Mouse (Mus musculus): ENCODE results near the gene Rrbp1.

The Rrbp1 gene

DNA sequence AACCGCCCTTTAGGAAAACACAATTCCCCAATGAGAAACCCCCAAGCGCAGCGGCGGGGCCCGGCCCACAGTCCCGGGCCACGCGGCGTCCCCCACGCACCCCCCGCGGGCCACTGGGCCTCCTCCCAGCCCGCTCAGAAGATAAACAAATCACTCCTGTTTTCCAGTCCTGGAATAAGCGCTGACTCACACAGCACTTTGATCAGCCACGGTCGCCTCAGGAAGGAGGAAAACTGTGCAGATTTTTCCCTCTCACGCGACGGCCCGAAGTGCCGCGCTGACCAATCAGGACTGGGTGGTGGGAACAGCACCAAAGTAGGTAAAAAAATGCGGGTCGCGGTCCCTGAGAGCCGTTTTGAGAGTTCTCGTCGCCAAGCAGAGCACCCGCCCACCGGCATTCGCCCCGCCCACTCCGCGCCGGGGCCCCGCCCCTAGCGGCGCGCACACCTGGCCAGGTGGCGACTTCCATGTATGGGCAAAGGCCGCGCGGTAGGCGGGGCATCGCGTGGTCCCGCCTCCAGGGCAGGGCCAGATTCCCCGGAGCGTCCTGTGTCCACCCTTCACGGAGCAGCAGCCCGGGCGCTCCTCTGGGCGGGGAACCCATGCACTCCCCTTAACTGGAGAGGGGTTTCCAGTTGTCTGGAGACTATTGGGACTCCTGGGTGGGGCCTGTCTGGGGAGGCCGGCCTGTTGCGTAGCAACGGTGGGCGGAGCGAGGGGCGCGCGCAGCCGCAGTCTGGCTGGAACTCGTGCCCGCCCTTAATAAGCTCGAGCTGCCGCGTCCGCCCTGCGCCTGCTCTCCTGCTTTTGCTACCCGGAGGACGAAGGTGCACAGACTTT lies 96.1 kb downstream of the Rrbp1 start, which contains the start of gene Dstn:
Gene Dstn (plus strand): TSS at position 561 of the 840 bp plus-strand sequence.
- peak; percentile 95 for DNase-seq

DNA sequence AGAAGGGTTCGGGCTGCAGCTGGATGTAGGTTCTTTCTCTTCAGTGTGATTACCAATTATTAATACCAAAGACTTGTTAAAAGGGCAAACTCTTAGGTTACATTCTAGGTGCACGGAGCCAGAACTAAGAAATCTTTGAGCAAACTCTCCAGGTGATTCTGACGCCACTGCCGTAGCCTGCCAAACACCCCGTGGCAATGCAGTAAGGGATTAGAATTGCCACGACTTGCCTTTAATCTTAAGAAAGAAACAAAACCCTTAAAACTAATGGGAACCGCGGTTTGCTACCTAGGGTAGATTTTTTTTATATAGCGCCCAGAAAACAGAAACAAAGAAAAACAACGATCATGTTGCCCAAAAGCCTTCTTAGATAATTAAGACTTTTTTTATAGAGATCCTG lies 96.8 kb downstream of the Rrbp1 start:
- no peak for DNase-seq

DNA sequence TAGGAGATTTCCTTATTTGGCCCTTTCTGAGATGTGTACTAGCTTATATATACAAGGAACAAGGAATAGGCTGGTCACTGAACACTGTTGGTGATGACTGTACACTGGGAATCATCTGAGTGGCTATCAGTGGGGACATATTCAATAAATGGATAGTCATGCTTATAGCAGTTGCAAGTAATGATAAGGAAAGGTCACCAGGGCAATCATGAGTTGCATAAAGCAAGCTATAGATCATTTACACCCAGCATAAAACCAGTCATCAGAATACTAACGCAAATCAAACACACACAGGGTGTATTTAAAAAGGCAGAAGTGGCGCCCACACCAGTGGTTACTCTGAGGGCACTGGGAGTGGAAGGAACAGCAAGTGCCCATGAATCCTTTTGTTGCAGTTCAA lies 98.9 kb downstream of the Rrbp1 start:
- no peak for DNase-seq

DNA sequence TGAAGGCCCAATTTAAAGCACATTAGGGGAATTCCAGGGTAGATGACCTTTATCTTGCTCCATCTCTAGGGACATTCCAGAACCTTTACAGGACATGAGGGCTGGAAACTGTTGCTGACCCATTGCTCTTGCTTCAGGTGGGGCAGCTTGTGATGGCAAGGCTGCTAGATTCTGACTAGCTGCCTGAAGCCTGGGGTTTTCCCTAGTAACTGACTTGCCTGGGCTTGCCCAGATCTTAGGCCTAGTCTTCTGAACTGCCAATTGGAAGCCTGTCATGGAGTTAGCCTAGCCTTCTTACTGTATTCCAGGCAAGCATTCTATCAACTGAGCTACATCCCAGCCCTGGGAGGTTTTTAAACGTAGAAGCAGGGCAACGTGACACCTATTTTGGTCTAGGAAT lies 101.8 kb downstream of the Rrbp1 start:
- DNase-seq, result no peak

DNA sequence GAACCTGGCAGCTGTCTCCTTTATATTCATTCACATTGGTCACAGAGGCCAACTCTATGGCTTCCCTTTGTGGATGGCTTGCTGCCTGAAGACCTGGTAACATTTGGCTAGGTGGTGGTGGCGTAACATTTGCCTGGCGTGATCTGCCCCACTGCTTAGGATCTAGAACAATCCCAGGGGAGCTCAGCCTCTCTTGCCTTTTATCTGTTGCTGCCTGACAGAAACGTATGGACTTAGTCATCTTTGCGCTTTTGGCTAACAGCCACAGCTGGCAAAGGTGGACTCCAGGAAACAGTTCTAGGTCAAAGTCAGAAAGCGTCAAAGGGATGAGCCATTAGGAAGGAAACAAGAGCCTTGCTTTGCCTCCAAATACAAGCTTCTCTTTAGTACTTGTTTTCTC lies 106.2 kb downstream of the Rrbp1 start:
- no peak for DNase-seq

DNA sequence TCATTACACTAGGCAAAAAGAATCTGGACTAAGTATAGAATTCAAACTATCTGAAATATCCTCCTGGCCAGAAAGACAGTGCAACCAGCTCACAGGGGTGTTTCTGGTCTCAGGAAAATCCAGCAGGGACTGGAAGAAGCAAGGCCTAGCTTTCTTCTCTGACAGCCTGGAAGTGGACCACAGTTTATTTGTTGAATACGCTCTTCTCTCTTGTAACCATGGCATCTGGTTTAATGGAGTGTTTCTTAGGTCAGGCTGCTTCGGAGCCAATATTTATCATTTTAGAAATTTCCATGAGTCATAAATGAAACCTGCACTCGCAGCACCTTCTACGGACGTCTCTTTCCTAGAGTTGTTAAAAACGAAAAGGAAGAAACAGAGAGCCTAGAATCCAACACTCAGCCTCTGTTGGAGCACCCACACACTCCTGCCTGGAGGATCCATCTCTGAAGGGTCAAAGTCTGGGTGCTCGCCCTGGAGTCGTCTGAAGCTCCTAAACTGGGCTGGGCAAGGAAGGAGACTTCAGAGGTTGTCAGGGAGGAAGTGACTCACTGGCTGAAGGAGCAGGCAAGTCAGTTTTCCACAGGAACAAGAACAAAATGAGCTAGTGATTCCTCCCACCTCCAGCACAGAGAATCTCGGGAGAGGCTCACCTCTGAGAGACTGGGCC lies 107.6 kb downstream of the Rrbp1 start:
- DNase-seq, result no peak

DNA sequence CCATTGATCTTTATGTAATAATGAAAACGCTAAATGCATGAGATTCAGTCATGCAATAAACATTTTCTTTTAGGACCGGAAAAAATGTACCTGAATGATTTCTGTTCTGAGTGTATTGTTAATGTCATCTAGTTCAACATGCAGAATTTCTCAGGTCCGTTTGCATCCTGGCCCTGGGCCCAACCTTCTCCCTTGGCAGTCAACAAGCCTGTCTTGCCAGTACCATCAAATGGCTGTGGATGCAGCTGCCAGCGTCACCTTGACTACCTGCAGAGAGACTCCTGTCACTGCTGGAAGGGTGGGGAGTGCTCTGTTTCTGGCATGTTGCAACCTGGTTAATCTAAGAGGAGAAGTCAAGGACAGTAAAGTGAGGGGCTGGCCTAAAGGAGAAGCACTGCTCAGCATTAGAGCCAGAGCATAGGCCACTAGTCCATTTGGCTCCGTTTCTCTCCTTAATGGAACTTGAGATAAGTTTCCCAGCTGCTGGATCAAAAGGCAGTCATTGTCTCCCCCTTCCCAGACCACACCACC lies 110.2 kb downstream of the Rrbp1 start:
- no peak for DNase-seq

DNA sequence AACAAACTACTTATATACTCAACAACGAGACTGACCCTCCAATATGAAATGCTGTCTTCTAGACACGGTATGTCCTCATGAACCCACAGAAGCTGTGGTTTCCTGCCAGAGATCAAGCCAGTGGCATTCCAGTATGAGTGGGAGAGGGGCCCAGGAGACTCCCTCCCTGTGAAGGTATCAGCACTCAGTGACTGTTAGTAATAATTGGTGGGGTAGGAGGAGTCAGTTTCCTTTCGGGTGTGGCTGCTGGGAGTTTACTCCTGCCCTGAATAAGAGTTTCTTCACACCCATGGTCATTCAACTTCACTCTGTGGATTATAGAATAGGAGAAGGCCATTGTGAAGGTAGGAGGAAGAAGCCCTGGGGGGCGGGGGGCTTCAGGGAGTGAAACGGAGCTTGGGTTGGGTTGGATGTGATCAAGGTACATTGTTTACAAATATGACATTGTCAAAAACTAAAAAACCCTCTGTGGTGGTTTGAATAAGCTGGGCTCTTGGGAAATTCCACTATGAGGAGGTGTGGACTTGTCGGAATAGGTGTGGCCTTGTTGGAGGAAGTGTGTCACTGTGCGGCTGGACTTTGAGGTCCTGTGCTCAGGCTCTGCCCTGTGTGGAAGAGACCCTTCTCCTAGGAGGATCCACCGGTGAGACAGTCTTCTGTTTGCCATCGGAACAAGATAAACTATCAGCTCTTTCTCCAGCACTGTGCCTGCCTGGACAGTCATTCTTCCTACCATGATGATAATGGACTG lies 111.4 kb downstream of the Rrbp1 start:
- DNase-seq, result no peak
